Mouse (Mus musculus) limb, embryonic 14.5 days (tissue): ENCODE measurements around the gene Pagr1b. TPM values are rescaled to one million over a fixed set of nuclear protein-coding genes. Genes with fewer than 3 reads are reported as not detected.

Experiments
- ATAC-seq: fragments of 200-750 bp; cut with Nextera tagmentation; 2 replicates; pipeline ENCODE4 v1.8.0; 2017; ENCODE audit warnings: low read depth, moderate number of reproducible peaks, moderate TSS enrichment; ENCODE audit not compliant: low FRiP score
- DNase-seq: peaks from one replicate; pipeline ENCODE4 v3.0.0-alpha.2; 2015; ENCODE audit warnings: low spot score
- H3K27ac ChIP-seq: fragments of 300-500 bp; sonication (generic); replicated peaks from 2 replicates; pipeline ENCODE4 v1.5.1; 2014; ENCODE audit warnings: low read depth, mild to moderate bottlenecking, low read length, moderate library complexity, mixed read lengths
- H3K27me3 ChIP-seq: fragments of 300-500 bp; sonication (generic); 2 replicates; pipeline ENCODE4 v1.6.1; 2014; ENCODE audit warnings: low read length, mixed read lengths; ENCODE audit not compliant: control insufficient read depth, insufficient read depth
- H3K36me3 ChIP-seq: fragments of 300-500 bp; sonication (generic); 2 replicates; pipeline ENCODE4 v1.6.1; 2014; ENCODE audit warnings: mild to moderate bottlenecking, low read length, moderate library complexity, mixed read lengths; ENCODE audit not compliant: control insufficient read depth, insufficient read depth
- H3K4me1 ChIP-seq: fragments of 300-500 bp; sonication (generic); 2 replicates; pipeline ENCODE4 v1.6.1; 2014; ENCODE audit warnings: antibody characterized with exemption, low read length, mixed read lengths; ENCODE audit not compliant: control insufficient read depth, insufficient read depth
- H3K4me2 ChIP-seq: fragments of 300-500 bp; sonication (generic); replicated peaks from 2 replicates; pipeline ENCODE4 v1.6.1; 2014; ENCODE audit warnings: low read depth, mild to moderate bottlenecking, low read length, moderate library complexity; ENCODE audit not compliant: severe bottlenecking
- H3K4me3 ChIP-seq: fragments of 300-500 bp; sonication (generic); replicated peaks from 2 replicates; pipeline ENCODE4 v1.5.1; 2014; ENCODE audit warnings: low read length
- H3K9ac ChIP-seq: fragments of 300-500 bp; sonication (generic); 2 replicates; pipeline ENCODE4 v1.6.1; 2014; ENCODE audit warnings: mild to moderate bottlenecking, low read depth, low read length, moderate library complexity; ENCODE audit not compliant: severe bottlenecking
- H3K9me3 ChIP-seq: fragments of 300-500 bp; sonication (generic); 2 replicates; pipeline ENCODE4 v1.6.1; 2016; ENCODE audit warnings: low read length; ENCODE audit not compliant: control insufficient read depth
- POLR2A ChIP-seq: fragments of 200-500 bp; IDR thresholded peaks from 2 replicates; pipeline ENCODE4 v1.8.0; 2012; ENCODE audit warnings: inconsistent platforms, mild to moderate bottlenecking, moderate library complexity, borderline replicate concordance; ENCODE audit not compliant: insufficient read depth, insufficient read length; ENCODE audit errors: extremely low read depth
- WGBS: fragments of 180-500 bp; shearing (Covaris S2); extraction: QIAGEN DNeasy Blood & Tissue Kit; methylation state at CpG from one replicate; pipeline ENCODE4 v1.1.7; 2014; 5-methylcytosine and 5-hydroxymethylcytosine counted together
- polyA plus RNA-seq, 2 experiments: library from polyadenylated mRNA; depleted of rRNA in 1 of 2; stranded (reverse) in 1 of 2; unstranded in 1 of 2; fragments of >200 nt; fragmentation: Nextera tagmentation in 1 of 2; extraction: Ambion mirVana in 1 of 2; gene quantifications; 2 replicates each; pipeline versions ENCODE4 v1.2.1 to v1.2.3; 2012 to 2014

Pagr1b gene
- polyA plus RNA-seq, 2 experiments: 3.2 TPM; not detected in 1

DNA sequence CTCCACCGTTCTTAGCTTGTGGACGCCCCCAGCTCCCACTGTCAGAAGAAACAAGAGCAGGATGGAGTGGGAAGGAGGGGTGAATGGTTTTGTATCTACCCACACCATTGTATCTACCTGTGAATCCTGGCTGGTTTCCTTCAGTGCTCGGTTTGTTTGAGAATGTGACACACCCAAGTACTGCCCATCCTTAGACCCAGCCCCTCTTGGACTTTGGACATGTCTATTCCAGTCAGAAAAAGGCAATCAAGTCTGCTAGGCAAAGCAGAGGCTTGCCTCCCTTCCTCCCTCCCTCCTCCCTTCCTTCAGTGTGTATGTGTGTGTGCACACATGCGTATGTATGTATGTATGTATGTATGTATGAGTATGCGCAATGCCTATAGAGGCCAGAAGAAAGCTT is 12.7 kb downstream of the Pagr1b start:
- WGBS: 91% methylated on average over 5 of the region's 5 CpGs
- no peak for DNase-seq
- no peaks in the 10 kb centered on the region for H3K9me3 ChIP-seq
- no peak overlapping the region for H3K4me3 ChIP-seq
- no peaks in the 10 kb centered on the region; the same call in 1 of the 2 replicates for H3K4me1 ChIP-seq
- no peak overlapping the region for H3K27ac ChIP-seq
- no peaks in the 10 kb centered on the region for H3K36me3 ChIP-seq
- H3K4me2 ChIP-seq: no peak overlapping the region
- no peak for ATAC-seq
- H3K27me3 ChIP-seq: no peaks in the 10 kb centered on the region
- no peak overlapping the region for H3K9ac ChIP-seq
- no peak for TF ChIP-seq POLR2A

DNA sequence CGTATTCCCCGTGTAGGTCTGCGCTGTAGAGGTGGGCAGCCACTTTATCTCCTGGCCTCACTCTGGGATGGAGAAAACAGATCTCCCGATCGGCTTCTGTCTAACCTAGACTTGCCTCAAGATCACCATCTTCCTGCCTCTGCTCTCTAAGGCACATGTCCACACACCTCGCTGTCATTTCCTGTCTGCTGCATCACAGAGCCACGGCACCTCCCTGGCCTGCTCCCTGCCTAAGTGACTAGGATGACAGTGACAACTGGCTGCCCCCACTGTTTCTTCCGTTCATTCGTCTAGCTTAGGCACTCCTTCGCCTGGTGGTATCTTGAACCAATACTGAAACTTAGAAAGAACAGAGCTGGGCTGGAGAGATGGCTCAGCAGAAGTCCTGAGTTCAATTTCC is 16.7 kb downstream of the Pagr1b start:
- Histone ChIP-seq H3K9me3 (no peaks in the 10 kb centered on the region), H3K9ac (no peak overlapping the region), H3K4me1 (no peaks in the 10 kb centered on the region), H3K4me3 (no peak overlapping the region), H3K27me3 (no peaks in the 10 kb centered on the region), H3K4me2 (no peak overlapping the region), H3K27ac (no peak overlapping the region), H3K36me3 (no peaks in the 10 kb centered on the region)
- TF ChIP-seq POLR2A: no peak
- 74% methylated on average over 10 of the region's 10 CpGs for WGBS
- ATAC-seq: no peak
- no peak for DNase-seq

DNA sequence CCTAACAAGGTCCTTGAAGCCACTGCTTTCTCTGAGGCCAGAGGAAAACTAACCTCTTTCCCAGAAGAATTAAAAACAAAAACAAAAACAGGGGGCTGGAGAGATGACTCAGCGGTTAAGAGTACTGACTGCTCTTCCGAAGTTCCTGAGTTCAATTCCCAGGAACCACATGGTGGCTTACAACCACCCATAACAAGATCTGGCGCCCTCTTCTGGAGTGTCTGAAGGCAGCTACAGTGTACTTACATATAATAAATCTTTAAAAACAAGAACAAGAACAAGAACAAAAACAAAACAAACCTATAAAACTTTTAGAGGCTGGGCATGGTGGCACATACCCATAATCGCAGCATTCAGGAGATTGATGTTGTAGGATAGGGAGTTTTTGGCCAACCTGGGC is 19.8 kb downstream of the Pagr1b start:
- no peaks in the 10 kb centered on the region for H3K36me3 ChIP-seq
- H3K4me1 ChIP-seq: no peaks in the 10 kb centered on the region
- ATAC-seq (no peak), DNase-seq (no peak)
- H3K4me2 ChIP-seq: no peak overlapping the region
- 84% methylated on average over 4 of the region's 4 CpGs for WGBS
- H3K9me3 ChIP-seq: no peaks in the 10 kb centered on the region
- H3K27ac ChIP-seq: no peak overlapping the region
- H3K27me3 ChIP-seq: no peaks in the 10 kb centered on the region
- TF ChIP-seq POLR2A: no peak
- no peak overlapping the region for H3K9ac ChIP-seq
- no peak overlapping the region for H3K4me3 ChIP-seq

DNA sequence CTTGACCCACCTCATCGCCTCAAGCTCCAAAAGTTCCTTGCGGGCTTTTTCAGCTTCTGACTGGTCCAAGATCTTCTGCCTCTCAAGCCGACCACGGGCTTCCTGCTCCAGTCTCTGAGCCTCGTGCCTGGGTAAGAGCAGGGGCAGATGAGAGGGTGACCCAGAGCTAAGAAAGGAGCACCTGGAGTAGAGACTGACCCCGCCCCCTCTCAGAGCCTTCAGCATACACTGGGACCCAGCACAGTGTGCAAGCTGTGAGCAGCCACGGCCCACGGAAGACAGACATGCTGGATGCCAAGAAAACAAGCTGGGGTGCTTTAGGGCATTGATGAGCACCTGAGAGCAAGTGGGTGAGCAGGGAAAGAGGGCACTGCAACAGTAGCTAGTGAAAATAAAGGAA is 27.5 kb downstream of the Pagr1b start:
- H3K36me3 ChIP-seq: no peaks in the 10 kb centered on the region
- no peaks in the 10 kb centered on the region for H3K9me3 ChIP-seq
- DNase-seq (no peak), ATAC-seq (no peak)
- no peak for TF ChIP-seq POLR2A
- H3K27ac ChIP-seq: no peak overlapping the region
- no peak overlapping the region for H3K4me2 ChIP-seq
- H3K4me3 ChIP-seq: no peak overlapping the region
- H3K27me3 ChIP-seq: no peaks in the 10 kb centered on the region
- no peaks in the 10 kb centered on the region for H3K4me1 ChIP-seq
- H3K9ac ChIP-seq: no peak overlapping the region
- WGBS: 62% methylated on average over 8 of the region's 8 CpGs

DNA sequence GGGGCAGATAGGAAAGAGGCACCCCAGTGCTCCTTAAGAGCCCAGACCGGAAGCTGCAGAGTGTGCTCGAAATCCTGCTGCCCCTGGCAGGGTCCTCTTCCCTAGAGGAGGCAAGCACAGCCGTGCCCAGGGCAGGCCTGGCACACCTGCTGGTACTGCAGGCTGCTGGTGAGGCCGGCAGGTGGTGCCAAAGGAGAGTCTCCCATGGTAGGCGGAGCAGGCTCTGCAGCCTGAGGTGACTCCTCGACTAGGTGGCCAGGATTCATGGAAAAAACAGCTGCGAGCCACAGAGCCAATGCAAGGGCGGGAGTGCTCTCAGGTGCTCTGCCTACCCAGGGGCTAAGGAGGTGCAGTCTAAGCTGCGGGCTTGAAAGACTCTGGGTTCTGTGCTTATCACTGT is 30.0 kb downstream of the Pagr1b start:
- H3K4me1 ChIP-seq: no peaks in the 10 kb centered on the region
- no peak for TF ChIP-seq POLR2A
- 36% methylated on average over 9 of the region's 9 CpGs for WGBS
- H3K9ac ChIP-seq: no peak overlapping the region
- H3K9me3 ChIP-seq: no peaks in the 10 kb centered on the region
- no peak overlapping the region for H3K4me2 ChIP-seq
- H3K36me3 ChIP-seq: peaks cover 2% of the 10 kb centered on the region; the same call in 1 of the 2 replicates
- DNase-seq: peak; percentile 7
- no peaks in the 10 kb centered on the region for H3K27me3 ChIP-seq
- ATAC-seq: no peak
- H3K27ac ChIP-seq: no peak overlapping the region
- no peak overlapping the region for H3K4me3 ChIP-seq

DNA sequence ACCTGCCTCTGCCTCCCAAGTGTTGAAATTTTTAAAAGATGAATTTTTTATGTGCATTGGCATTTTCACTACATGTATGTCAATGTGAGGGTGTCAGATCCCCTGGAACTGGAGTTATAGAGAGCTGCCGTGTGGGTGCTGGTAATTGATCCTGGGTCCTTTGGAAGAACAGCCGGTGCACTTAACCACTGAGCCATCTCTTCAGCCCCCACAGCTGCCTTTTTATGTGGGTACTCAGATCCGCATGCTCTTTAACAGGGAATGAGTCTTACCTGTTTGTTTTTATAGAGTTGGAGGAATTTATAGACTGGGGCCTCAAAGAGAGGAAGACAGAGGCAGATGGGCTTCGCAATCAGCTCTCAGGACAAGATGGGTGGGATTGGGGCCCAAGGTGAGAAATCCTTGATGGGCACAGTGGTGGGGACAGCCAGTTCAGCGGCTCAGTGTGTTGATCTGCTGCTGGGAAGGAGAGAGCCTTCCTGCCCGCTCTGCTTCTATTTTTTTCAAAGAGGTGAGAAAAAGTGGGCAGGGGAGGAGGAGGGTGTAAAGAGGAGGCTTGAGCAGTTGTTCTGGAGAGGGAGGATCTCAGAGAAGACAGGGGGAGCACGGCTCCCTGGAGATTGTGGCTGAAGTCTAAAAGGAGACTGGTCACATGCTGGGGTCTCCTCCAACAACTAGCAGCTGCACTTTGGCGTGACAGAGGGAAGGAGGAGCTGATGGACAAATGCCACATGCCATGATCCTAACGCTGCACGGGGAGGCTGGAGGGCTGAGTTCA is 31.4 kb downstream of the Pagr1b start:
- no peak overlapping the region for H3K4me2 ChIP-seq
- H3K4me3 ChIP-seq: no peak overlapping the region
- no peak overlapping the region for H3K9ac ChIP-seq
- H3K9me3 ChIP-seq: no peaks in the 10 kb centered on the region
- WGBS: 24% methylated on average over 10 of the region's 10 CpGs
- peaks cover 15% of the 10 kb centered on the region for H3K36me3 ChIP-seq
- DNase-seq: no peak
- TF ChIP-seq POLR2A: no peak
- H3K4me1 ChIP-seq: no peaks in the 10 kb centered on the region
- H3K27ac ChIP-seq: no peak overlapping the region
- H3K27me3 ChIP-seq: no peaks in the 10 kb centered on the region
- no peak for ATAC-seq
